Mouse (Mus musculus) midbrain, embryonic 14.5 days (tissue): ENCODE results near the gene Rtn2. TPM values are rescaled to one million over a fixed set of nuclear protein-coding genes. Genes with fewer than 3 reads are reported as not detected.
"Not testable (repeated sequence)": the region's sequence is repeated elsewhere in the genome, so short reads cannot be mapped to it uniquely, and the experiment has no call there.

Experiments
- ATAC-seq: fragments of 200-750 bp; cut with Nextera tagmentation; 2 replicates; pipeline ENCODE4 v1.8.0; 2017; ENCODE audit warnings: moderate number of reproducible peaks, moderate library complexity; ENCODE audit not compliant: low FRiP score, low TSS enrichment
- DNase-seq: peaks from one replicate; pipeline ENCODE4 v3.0.0-alpha.2; 2015
- H3K27ac ChIP-seq: fragments of 300-500 bp; sonication (generic); replicated peaks from 2 replicates; pipeline ENCODE4 v1.5.1; 2014; ENCODE audit warnings: mild to moderate bottlenecking, low read depth, low read length, moderate library complexity
- H3K27me3 ChIP-seq: fragments of 300-500 bp; sonication (generic); 2 replicates; pipeline ENCODE4 v1.6.1; 2014; ENCODE audit warnings: low read length, control low read depth, mixed read lengths; ENCODE audit not compliant: control insufficient read depth, insufficient read depth
- H3K36me3 ChIP-seq: fragments of 300-500 bp; sonication (generic); 2 replicates; pipeline ENCODE4 v1.6.1; 2014; ENCODE audit warnings: low read length, control low read depth; ENCODE audit not compliant: control insufficient read depth, insufficient read depth
- H3K4me1 ChIP-seq: fragments of 300-500 bp; sonication (generic); 2 replicates; pipeline ENCODE4 v1.6.1; 2014; ENCODE audit warnings: mild to moderate bottlenecking, antibody characterized with exemption, low read length, control low read depth; ENCODE audit not compliant: control insufficient read depth, insufficient read depth
- H3K4me2 ChIP-seq: fragments of 300-500 bp; sonication (generic); 2 replicates; pipeline ENCODE4 v1.6.1; 2014; ENCODE audit warnings: mild to moderate bottlenecking, low read length, moderate library complexity
- H3K4me3 ChIP-seq: fragments of 300-500 bp; sonication (generic); replicated peaks from 2 replicates; pipeline ENCODE4 v1.5.1; 2014; ENCODE audit warnings: low read depth, low read length
- H3K9ac ChIP-seq: fragments of 300-500 bp; sonication (generic); replicated peaks from 2 replicates; pipeline ENCODE4 v1.6.1; 2014; ENCODE audit warnings: mild to moderate bottlenecking, low read length, moderate library complexity
- H3K9me3 ChIP-seq: fragments of 300-500 bp; sonication (generic); 2 replicates; pipeline ENCODE4 v1.6.1; 2016; ENCODE audit warnings: low read length, control low read depth, mixed read lengths; ENCODE audit not compliant: control insufficient read depth
- WGBS: fragments of 180-500 bp; shearing (Covaris S2); extraction: QIAGEN DNeasy Blood & Tissue Kit; methylation state at CpG from one replicate; pipeline ENCODE4 v1.1.7; 2014; 5-methylcytosine and 5-hydroxymethylcytosine counted together
- polyA plus RNA-seq: library from polyadenylated mRNA; unstranded; fragments of >200 nt; fragmentation: Nextera tagmentation; extraction: Ambion mirVana; gene quantifications from 2 replicates; pipeline ENCODE4 v1.2.1, GENCODE M21; 2014

Rtn2 gene
- polyA plus RNA-seq, 1 experiment from 2014 or later = 100.0 TPM

DNA sequence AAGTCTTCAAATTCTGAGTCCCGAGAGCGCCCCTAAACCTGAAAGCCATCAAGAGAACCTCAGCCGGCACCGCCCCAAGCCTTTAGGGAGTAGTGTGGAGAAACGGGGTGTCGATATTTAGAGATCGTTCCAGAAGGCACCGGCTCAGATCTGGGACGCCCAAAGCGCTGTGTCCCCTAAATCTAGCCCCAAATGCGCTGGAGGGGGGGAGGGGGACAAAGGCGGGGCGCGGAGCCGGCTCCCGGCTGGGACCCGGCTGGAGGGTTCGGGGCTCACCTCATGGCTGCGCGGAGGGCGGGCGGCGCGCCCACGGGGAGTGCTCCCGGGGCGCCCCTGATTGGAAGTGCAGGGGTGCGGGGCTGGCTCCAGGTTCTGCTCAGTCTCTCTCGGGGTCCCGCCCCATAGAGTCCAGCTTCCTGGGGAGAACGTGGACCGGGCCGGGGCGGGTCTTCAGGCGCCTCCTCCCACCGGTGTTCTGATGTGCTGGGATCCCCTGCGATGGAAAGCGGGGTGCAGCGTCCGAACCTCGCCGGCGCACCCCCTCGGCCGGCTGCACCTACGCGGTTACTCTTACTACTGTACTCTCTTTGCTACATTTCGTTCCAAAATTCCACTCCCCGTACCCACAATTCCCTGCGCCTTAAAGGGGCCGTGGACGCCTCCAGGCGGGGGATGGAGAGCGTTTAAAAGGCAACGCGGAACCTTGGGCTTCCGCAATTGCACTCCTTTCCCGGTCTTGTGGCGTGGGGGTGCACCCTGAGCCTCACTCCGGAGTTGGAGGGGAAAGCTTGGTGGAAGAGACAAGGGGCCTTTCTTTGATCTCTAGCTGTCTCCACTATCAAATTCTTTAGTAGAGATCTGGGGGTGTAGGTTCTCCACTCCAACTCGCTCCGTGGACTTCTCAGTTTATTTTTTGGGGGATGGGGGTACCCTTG, 10.9 kb upstream of the Rtn2 start, which contains the start of gene Vasp:
Vasp (minus strand) TSS at position 580 of the 935 bp plus-strand sequence.
- Histone ChIP-seq H3K4me1 (peaks cover 16% of the 10 kb centered on the region), H3K27ac (peak within 1 kb of the TSS; percentile 75)

DNA sequence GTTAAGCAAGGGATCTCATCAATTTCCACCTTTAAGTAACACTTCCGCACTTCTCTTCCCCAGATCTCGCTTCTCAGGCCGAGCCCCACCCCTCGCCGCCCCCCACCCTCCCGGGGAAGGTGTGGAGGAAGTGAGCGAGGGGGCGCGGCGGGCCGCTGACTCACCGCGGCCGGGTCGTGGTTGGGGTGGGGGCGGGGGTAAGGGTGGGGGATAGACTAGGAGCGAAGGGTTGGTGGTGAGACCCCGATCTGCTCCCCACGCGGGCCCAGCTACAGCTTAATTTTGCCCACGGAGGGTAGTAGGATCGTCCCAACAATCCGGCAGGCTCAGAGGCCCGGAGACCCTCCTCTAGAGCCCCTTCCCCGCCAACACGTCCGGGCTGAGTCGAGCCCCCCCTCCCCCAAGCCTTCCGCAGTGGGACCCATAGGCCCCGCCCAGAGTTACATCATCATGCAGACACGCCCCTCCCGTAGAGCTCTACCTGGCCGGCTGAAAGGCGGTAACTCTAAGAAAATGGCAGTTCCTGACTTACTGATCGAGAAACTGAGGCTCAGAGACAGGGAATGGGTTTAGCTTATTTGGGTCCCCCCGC, 10.2 kb upstream of the Rtn2 start:
- Histone ChIP-seq H3K27me3 (no peaks in the 10 kb centered on the region), H3K27ac (peak overlapping the region; percentile 75), H3K9ac (peak overlapping the region; percentile 82), H3K4me2 (peak overlapping the region; percentile 90), H3K36me3 (peaks cover 2% of the 10 kb centered on the region; the same call in 1 of the 2 replicates), H3K4me1 (peaks cover 16% of the 10 kb centered on the region), H3K4me3 (peak overlapping the region; percentile 94), H3K9me3 (no peaks in the 10 kb centered on the region)
- ATAC-seq (peak; percentile 73), DNase-seq (peak; percentile 82)
- WGBS = 1% methylated on average over 36 of the region's 36 CpGs

More for the DNA sequence above, 10.9 kb upstream of the Rtn2 start, which contains the start of gene Vasp:
- H3K4me3 ChIP-seq = peak within 1 kb of the TSS; percentile 94
- ATAC-seq (peak; percentile 72), DNase-seq (peak; percentile 94)
- H3K9me3 ChIP-seq = no peaks in the 10 kb centered on the region
- H3K36me3 ChIP-seq = peaks cover 2% of the 10 kb centered on the region; the same call in 1 of the 2 replicates
- H3K9ac ChIP-seq = peak within 1 kb of the TSS; percentile 82
- under 1% methylated on average over 62 of the region's 62 CpGs for WGBS
- H3K27me3 ChIP-seq = no peaks in the 10 kb centered on the region
- peak within 1 kb of the TSS; percentile 90 for H3K4me2 ChIP-seq

DNA sequence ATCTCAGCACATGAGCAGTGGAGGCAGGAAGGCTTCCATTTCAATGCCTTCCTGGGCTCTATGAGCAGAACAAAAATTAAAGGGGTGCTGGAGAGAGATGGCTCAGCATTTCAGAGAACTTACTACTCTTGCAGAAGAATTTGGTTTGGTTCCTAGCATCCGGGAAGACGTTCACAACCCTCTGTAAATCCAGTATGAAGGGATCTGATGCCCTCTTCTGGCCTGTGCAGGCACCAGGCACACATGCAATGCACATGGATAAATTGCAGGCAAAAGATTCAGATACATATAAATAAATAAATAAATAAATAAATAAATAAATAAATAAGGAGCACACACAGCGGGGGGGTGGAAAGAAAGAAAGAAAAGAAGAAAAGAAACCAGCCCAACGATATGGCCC, 6.2 kb upstream of the Rtn2 start:
- peaks cover 37% of the 10 kb centered on the region for H3K27me3 ChIP-seq
- H3K9me3 ChIP-seq = no peaks in the 10 kb centered on the region
- H3K4me1 ChIP-seq = no peaks in the 10 kb centered on the region
- H3K36me3 ChIP-seq = no peaks in the 10 kb centered on the region
- H3K4me3 ChIP-seq = no peak overlapping the region
- no peak overlapping the region for H3K9ac ChIP-seq
- H3K4me2 ChIP-seq = no peak overlapping the region
- no peak overlapping the region for H3K27ac ChIP-seq
- 53% methylated on average over 4 of the region's 4 CpGs for whole genome bisulfite sequencing
- ATAC-seq (no peak), DNase-seq (no peak)

DNA sequence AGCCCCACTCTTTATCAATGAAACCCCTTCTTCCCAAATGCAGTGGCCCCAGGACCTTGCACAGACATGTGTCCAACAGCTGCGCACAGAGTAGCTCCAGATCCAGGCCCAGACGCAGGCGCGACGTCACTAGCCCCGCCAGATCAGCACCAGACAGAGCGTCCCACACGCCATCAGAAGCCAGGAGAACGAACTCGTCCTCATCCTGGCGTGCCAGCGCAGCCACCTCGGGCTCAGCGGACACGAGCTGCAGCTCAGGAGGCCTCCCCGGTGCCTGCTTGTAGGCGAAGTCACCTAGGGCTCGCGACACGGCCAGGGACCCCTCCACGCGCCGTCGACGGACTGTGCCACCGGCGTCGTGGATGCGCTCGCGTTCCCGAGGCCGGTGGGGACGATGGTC, 3.4 kb upstream of the Rtn2 start:
- 3% methylated on average over 34 of the region's 34 CpGs for WGBS
- H3K9ac ChIP-seq = 0 out of 2 replicates have a peak overlapping the region, but pooled peaks have one; percentile 2
- no peaks in the 10 kb centered on the region for H3K36me3 ChIP-seq

DNA sequence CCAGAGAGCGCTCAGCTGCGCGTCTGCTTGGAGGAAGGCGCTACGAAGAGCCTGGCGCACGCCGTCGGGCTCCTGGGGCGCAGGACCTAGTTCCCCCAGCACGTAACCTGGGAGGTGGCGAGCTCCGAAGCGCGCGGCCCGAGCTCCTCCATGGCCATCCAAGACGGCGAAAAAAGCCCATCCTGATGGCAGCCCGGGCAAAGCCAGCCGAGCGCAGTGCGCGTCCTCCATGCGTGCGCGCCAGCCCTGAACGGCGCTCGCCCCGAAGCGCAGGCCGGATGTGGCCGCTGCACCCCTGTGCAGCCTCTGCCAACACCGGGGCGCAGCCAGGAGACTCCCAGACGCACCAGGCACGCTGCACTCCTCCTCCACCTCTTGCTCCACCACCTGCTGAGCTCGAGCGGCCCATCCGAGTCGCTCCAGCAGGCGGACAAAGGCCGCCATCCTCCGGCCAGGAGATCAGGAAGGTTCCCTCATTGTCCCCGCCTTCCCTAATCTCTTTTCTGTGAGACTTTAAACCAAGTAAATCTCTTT, 2.8 kb upstream of the Rtn2 start, which contains the start of gene Ppm1n:
Ppm1n (minus strand) TSS at position 484 of the 534 bp plus-strand sequence.
- WGBS = under 1% methylated on average over 46 of the region's 46 CpGs

More for the DNA sequence above, 3.4 kb upstream of the Rtn2 start:
- Histone ChIP-seq H3K4me2 (peak overlapping the region; percentile 46), H3K4me3 (peak overlapping the region; percentile 28), H3K9me3 (no peaks in the 10 kb centered on the region), H3K27ac (no peak overlapping the region), H3K27me3 (peaks cover 40% of the 10 kb centered on the region), H3K4me1 (peaks cover 7% of the 10 kb centered on the region)
- no peak for DNase-seq
- no peak for ATAC-seq

DNA sequence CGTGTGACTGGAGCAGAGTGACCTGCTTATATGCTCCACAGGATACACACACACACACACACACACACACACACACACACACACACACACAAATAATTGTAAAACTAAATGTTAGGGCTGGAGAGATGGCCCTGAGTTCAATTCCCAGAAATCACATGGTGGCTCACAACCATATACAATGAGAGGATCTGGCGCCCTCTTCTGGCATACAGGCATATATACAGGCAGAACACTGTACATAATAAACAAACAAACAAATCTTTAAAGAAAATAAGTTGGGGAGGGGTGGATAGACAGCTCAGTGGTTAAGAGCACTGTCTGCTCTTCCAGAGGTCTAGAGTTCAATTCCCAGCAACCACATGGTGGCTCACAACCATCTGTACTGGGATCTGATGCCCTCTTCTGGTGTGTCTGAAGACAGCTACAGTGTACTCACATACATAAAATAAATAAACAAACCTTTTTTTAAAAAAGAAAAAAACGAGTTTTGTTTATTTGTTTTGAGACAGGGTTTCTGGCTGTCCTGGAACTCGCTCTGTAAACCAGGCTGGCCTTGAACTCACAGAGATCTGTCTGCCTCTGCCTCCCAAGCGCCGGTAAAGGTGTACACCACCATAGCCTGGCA, 632 bp upstream of the Rtn2 start:
- H3K9me3 ChIP-seq, H3K36me3 ChIP-seq, ATAC-seq, H3K9ac ChIP-seq: not testable (repeated sequence)
- Histone ChIP-seq H3K27ac (0 out of 2 replicates have a peak overlapping the region, but pooled peaks have one; percentile 96), H3K4me2 (peak overlapping the region; percentile 83), H3K4me1 (peaks cover 16% of the 10 kb centered on the region), H3K27me3 (peaks cover 40% of the 10 kb centered on the region), H3K4me3 (peak overlapping the region; percentile 94)
- 40% methylated on average over 6 of the region's 6 CpGs for WGBS
- peak; percentile 66 for DNase-seq

More for the DNA sequence above, 2.8 kb upstream of the Rtn2 start, which contains the start of gene Ppm1n:
- no peaks in the 10 kb centered on the region for H3K9me3 ChIP-seq
- H3K4me1 ChIP-seq = peaks cover 11% of the 10 kb centered on the region
- peaks cover 40% of the 10 kb centered on the region for H3K27me3 ChIP-seq
- peak within 1 kb of the TSS; percentile 46 for H3K4me2 ChIP-seq
- no peak for ATAC-seq
- no peak within 1 kb of the TSS for H3K27ac ChIP-seq
- no peaks in the 10 kb centered on the region for H3K36me3 ChIP-seq
- no peak for DNase-seq
- peak within 1 kb of the TSS; percentile 28 for H3K4me3 ChIP-seq
- 0 out of 2 replicates have a peak within 1 kb of the TSS, but pooled peaks have one; percentile 2 for H3K9ac ChIP-seq

DNA sequence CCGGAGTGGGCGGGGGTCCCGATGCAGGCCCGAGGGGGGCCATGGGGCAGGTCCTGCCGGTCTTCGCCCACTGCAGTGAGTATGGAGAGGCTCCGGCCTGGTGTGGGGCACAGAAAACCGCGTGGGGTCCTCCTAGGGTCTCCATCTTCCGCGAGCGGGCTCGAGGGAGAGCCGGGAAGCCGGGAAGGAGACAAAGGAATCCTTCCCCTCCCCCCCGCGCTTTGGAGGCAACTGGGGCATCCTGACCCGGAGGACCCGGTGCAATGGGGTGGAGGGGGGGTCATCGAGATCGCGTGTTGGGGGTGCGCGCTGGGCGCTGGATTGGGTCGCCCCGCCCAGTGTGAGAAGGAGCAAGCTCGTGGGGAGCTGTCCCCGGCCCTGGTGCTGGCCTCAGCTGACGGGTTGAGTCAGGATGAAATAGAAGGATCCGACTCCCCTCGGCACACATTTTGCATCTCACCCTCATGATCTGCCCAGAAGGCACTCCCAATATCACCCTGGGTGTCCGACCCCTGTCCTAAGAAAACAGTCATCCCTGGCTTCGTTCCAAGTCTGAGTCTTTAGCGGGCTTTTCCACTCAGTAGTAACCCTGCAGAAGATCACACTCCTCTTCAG, 474 bp downstream of the Rtn2 start:
- Histone ChIP-seq H3K4me3 (peak overlapping the region; percentile 94), H3K9ac (peak overlapping the region; percentile 99), H3K27me3 (peaks cover 36% of the 10 kb centered on the region), H3K4me2 (peak overlapping the region; percentile 83), H3K27ac (peak overlapping the region; percentile 96), H3K36me3 (peaks cover 16% of the 10 kb centered on the region), H3K9me3 (no peaks in the 10 kb centered on the region), H3K4me1 (peaks cover 16% of the 10 kb centered on the region)
- DNase-seq = peak; percentile 71
- WGBS = 1% methylated on average over 34 of the region's 35 CpGs
- ATAC-seq = peak; percentile 72
